Mouse (Mus musculus) cerebellum, postnatal 36 days (tissue): ENCODE measurements around the gene Usf2.
A peak's percentile ranks its signal among the peaks of the same experiment; 100 is the strongest.

Experiments used
- DNase-seq, 2 experiments: peaks; one replicate each; pipeline ENCODE4 v3.0.0; 2021 to 2022; ENCODE audit warnings: mixed read lengths in 2 of 2

Gene Usf2

DNA sequence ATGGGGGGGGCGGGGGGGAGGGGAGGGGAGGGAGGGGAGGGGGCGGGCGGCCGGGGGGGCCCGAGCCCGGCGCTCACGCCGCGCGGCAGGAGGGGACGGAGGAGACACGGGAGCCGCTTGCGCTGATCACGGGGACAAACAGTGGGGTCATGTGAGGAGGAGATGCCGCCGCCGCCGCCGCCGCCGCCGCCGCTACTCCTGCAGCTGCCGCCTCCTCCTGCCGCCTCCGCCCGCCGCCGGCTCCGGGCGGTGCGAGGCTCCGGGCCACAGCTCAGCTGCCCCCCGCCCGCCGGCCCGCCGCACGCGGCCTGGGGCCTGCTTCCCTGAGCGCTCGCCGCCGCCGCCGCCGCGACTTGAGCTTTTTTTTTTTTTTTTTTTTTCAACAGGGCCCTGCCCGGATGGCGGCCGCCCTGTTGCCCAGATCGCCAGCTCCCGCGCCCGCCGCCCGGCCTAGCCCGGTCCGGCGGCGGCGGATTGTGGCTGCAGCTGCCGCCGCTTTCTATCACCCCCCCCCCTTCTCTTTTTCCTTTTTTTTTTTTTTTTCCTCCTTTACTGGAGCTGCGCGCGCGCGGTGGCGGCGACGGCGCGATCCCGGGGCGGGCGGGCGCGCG, at the start of gene Usf2:
TSS of gene Usf2 (minus strand) at position 48 of the 611 bp plus-strand sequence.
- DNase-seq, result peak; percentile 75 to 84

DNA sequence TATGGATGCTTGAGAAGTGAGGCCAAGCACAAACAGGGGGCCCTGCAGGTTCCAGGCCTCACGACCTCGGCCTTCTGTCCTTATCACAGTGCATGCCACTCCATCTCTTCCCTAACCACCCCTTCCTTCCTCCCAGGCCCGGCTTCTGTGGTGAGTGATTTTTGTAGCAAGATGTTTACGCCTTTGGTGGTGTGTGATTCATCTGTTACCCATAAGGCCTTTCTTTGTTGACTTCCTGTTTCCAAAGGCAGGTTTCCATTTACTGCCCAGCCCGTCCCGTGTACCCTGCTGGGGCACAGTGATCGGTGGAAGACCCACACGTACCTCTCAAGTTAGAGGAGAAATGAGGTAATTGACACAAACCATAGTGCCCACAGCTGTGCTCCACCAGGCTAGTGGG, 46.0 kb upstream of the Usf2 start:
- DNase-seq, result no peak

DNA sequence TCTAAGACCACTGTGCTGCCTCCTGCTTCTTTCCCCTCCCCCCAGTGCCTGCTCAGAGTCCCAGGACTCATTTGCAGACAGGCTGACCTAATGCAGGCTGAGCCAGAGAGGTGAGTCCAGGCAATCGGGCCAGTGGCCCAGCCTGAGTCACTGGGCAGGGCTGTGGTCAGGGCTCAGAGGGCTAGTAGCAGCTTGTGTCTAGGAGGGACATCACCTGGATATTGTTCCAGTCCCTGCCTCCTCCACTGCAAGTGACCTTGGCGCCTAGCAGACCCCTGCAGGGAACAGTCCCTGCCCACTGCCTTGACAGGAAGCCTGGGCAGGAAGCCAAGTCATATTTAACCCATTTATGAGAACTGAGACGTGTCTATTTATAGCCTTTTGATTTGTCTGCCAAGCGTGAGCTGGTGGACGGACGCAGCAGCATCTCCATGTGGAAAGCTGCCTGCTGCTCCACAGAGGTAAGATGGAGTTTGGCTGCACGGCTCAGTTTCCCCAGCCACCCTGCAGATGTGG, 44.0 kb upstream of the Usf2 start:
- DNase-seq, result peak; percentile 36 to 43

DNA sequence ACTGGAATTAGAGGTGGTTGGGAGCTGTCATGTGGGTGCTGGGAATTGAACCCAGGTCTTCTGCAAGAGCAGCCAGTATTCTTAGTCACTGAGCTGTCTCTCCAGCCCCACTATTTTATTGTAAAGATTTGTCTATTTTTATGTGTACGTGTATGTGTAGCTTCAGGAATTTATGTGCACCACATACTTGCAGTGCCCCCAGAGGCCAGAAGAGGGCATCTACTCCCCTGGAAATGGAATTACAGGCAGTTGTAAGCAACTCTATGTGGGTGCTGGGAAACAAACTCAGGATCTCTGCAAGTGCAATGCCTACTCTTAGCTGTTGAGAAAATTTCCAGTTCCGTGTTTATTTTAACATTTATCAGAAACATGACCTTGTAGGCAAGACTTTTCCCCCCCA, 39.9 kb upstream of the Usf2 start:
- no peak for DNase-seq

DNA sequence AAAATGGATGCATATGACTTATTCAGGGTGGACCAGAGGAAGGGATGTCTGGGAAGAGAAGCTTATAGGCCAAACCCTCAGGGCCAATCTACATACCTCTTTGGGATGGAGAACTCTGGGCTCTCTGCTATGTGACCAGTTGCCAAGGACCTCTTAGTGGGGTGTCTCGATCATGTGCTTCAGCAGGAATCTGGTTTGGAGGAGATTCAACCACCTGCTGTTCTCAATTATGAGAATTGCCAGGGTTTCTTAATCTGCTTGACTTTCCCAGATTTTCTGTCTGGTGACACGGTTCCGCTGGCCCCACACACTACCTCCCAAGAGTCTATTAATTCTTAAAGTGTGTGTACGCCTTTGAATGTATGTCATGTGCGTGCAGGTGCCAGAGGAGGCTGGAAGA, 37.4 kb upstream of the Usf2 start:
- DNase-seq, result peak in 1 of 2 experiments; percentile 22

DNA sequence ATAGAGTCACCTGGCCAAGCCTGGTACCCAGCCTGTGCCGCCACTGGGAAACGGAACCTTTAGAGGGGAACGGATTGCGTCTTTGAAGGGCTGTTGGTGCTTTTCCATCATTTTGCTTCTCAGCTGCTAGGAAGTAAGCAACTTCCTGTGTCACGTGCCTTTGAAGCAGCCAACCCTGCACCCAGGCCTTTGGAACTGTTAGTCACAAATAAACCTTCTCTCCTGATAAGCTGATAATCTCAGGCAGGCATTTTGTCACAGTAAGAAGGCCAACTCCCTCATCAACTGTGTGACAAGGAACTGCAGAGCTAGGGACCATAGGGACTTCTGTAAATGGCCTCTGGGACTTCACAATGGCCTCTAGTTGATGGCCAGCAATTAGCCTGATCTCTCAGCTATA, 35.5 kb upstream of the Usf2 start:
- DNase-seq, result no peak

DNA sequence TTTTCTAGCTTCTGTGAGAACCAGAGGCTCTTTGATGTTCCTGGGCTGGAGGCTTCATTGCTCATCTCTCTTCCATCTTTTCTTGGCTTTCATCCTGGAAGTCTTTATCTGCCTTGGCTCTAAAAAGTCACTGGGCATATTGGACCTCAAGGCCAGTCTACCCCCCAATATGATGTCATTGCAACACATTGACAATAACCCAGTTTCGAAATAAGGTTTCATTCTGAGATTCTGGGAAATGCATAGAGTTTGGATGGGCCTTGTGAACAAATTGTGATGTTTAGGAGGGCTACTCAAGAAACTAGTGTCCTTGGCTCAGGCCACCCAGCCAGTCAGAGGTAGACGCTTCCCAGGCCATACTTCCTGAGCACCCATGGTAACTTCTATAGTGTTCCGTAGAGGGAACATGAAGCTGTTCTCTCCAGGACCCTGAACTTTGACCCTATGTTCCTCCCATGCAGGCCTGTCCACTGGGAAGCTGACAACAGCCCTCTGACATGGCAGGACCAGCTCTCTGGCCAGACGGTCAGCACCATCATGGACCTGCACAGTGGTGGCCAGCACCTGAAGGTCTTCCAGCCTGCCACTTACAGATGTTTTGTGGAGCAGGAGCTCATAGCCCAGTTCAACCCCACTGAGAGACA, 32.0 kb upstream of the Usf2 start:
- no peak for DNase-seq

DNA sequence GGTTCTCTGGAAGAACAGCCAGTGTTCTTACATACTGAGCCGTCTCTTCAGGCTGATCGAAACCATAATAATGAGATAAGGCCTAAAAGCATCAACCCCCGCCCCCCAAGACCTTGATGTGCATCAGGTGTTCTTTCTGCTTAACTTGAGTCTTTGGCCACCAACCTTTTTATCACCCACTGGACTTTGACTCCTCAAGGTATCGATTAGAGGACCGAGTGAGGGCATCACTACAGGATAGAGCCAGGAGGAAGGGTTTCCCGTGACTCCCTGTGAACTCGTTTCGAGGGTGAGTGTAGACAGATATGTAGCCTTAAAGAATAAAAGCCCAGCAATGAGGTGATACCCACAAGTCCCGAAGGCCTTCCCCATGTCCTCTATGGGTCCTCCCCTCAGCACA, 28.8 kb upstream of the Usf2 start:
- DNase-seq, result no peak

DNA sequence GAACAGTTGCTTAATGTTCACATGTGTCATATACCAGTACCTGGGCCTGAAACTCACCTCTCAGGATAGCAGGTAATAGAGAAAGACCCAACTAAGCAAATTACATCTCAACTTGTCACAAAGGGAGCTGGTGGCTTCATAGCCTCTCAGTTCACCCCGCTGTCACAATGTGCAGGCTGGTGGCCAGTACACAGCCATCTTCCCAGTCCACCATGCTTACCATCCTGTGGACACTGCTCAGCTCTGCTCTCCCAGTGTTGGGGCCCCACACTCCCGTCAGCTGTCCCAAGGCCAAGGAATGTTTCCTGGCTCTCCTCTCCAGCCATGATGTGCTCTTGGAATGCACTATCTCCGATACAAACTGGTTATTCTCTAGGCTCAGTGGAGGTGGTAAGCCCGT, 25.1 kb upstream of the Usf2 start:
- DNase-seq, result no peak

DNA sequence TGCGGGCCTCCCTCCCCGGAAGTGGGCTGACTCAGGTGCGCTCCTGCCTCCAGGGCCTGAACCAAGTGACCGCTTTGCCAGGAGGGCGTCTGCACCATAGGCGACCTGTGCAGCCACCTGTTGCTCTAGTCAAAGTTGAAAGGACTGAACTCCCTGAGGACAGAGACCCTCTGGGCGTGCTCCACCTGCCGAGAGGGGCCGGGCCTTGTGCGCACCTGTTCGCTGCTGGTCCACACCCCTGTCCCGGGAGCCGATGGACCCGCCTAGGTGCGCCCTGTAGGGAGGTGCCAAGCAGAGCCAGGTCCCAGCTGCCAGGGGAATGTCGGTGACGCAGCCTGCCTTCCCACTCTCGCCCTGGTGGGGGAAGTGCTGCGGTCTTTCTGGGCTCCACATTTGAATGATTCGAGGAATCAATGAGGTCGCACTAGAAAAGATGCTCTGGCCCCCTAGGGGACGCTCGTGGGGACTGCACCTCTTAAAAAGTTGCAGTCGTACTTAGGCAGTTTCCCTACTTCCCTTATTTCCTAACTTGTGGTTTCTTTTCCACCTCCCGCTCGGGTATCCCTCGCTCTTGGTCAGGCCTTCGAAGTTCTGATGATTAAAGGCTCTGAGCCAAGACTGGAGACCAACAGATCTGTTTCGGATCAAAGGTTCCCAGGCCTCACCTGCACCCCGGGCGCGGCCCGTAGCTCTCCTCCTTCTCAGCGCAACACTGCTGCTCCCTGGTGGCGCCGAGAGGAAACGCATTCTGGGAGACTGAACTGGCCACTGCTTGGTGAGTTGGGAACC, 17.1 kb upstream of the Usf2 start, which contains the start of gene Fam187b:
TSS of gene Fam187b (plus strand) at position 290 of the 789 bp plus-strand sequence.
- peak; percentile 83 to 85 for DNase-seq

DNA sequence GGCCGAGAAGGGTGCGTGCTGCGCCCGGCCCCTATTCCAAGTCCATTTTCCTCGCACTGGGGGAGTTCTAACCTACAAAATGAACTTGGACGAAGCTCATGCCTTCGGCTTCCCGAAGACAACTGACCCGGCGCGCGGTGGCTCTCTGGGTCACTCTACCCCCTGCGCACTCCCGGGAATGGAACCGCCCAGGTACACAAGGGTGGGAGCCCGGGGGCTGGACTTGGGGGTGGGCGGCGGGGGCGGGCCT, 16.6 kb upstream of the Usf2 start, which contains the start of gene Lsr:
TSS of gene Lsr (minus strand) at position 214 of the 250 bp plus-strand sequence.
- no peak for DNase-seq

DNA sequence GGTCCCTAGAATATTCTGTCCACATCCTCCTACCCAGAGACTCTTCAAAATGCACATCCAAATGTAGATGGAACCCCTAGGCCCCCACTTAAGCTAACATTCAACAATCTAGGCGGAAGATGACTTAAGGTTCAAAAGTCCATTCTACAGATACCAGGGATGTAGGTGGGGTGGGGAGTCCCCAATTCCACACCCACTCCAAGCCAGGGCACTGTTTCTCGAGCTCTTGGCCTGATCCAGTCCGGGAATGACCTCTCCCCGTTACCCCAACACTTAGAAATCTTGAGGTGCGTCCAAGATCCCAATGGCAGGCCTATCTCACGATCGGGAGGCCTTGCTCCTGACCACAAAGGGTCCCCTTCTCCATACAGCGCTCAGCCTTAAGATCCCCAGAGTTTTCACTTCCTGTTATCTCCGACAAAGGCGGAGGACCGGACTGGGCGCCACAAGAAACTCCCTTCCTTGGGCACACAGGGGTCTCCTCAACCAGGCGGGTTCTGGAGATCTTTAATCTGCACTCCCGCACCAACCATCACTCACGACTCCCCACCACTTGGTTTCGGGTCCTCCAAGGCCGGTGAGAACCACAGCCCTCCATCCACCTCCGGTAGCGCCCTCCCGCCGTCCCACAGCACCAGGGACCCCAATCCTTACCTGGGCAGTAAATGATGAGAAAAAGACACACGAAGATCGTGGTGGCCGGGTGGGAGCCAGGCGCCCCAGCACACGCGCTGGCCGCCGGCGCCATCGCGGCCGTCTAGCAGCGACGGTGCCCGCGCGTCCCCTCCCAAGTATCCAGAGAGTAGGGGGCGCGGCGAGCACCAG, 16.0 kb upstream of the Usf2 start:
- no peak for DNase-seq

DNA sequence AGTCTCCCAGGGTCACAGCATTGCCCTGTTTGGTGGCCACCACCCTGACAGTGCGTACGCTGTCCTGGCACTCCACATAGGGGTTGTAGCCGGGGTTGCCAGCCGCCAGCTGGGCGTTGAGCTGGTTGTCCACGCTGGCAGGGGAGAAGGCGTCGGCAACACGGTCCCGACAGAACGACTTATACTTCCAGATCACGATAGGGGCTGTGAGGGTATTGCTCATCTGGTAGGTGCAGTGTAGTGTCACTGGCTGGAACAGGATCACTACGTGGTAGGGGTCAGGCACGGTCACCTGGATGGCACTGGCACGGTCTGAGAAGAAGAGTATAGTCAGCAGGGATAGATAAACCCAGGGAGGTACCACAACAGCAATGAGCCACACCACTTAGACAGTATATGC, 15.3 kb upstream of the Usf2 start:
- no peak for DNase-seq

DNA sequence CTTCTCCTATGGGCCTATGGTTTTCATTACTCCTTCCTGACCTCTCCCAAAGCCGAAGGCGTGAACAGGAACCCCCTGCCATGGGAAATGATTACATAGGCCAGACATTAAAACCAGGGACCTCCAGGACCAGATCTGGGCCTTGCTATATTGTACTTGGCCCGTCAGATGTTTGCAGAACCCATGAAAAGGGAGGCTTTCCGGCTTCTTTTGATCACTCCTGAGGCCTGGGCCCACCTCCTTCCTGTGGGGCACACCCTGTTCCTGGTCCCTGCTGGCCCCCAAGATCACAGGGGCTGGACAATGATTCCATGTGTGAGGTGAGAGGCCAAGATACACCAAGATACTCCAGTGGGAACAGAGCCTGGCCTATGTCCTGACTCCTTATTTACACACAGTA, 12.6 kb upstream of the Usf2 start:
- DNase-seq, result no peak

DNA sequence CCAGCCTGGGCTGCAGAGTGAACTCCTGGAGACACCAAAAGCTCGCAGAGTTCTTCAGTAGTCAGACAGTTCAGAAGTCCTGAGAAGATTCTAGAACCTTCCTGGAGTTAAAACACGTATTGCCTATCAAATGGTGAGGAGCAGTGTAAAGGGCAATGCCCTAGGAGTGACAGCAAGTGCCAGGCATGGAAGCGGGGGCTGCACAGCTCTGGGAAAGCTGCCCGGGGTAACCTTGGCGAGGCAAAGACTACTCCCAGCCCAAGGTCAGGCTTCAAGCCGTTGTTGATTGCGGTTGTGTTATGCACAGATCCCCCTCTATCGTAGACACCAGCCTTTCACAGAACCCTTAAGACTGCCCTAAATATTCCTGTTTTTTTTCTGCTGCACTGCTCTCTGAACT, 12.0 kb upstream of the Usf2 start:
- DNase-seq, result no peak

DNA sequence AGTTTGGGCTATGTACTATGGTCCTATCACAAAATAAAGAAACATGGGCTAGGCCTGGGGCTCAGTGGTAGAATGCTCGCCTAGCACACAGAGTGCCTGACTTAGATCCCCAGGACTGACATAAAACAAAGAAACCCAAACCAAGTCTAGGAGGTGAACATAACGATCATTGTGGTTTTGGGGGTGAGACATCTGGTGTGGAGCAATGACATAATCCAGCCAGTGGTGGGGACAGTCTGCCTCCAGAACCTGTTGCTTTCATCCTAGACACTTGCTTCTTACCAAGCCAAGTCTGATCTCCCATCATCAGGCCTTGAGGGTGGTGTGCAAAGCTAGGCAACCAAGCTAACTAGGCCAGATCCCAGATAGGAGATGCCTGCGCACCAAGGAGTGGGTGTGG, 10.1 kb upstream of the Usf2 start:
- no peak for DNase-seq

DNA sequence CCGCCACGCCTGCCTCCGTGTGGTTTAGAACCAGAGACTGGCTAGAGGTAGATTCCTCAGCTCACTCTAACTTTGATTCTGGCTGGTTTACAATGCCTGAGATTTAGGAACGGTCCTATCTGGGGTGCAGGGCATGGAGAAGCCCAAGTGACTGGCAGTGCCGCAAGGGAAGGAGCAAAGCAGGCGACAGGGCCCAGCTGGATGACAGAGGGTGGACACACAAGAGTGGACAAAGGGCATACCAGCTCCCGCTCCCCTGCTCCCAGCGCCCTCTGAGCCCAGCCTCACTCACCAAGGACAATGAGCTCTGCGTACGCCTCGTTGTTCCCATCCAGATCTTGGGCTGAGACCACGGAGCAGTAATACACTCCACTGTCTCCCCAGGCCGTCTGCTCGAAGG, 9.1 kb upstream of the Usf2 start:
- no peak for DNase-seq

DNA sequence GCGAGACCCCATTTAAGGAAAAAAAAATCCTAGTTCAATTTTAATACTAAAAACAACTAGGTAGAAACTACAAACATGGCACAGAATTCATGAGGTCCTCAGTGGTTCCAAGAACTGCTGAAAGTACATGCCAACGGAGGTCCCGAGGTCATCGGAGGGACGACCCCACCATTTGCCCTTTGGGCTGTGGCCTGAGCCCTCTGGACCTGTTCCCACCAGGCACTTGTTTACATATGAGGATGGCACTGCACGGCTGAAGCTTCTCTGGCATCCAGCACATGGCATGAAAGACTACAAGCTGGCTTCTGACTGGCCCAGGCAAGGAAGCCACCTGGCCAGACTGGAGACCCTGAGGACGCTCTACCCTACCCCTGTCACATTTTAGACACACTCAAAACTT, 7.8 kb upstream of the Usf2 start:
- DNase-seq, result no peak

DNA sequence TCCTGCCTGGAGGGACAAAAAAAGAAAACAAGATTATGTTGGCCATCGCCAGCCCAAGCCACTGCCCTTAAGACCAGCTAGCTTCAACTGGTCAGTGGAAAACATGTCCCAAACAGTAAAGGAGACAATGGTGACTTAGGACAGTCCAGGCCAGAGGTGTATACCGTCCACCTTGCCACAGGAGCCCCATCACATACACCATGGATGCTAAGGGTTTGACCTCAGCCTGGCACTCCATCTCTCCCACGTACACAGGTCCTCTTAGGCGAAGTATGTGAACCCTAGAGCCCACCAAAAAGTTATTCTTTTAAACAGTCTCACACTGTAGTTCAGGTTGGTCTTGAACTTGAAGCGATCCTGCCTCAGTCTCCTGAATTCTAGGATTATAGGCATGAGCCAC, 6.3 kb upstream of the Usf2 start:
- DNase-seq, result no peak

DNA sequence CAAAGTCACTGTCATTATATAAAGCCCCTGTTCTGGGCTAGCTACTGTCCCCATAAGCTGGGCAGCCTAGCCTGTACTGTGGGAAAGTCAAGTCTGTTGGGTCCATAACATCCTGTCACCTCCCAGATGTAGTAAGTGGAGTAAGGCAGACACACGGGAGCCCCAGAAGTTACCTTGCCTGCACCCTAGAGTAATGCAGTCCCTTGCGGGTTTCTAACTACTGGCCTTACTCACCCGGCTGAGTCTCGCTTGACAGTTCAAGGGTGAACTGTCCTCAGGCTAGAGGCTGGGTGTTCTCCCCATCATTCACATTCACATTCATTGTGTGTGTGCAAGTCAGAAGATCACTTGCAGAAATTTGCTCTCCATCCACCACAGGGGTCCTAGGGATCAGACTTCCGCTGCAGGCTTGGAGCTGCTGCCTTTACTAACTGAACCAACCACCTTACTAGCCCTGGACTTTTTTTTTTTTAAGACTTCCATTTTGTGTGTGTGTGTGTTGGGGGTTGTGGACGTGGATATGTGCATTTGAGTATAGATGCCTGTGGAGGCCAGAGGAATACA, 3.3 kb upstream of the Usf2 start:
- DNase-seq, result no peak

DNA sequence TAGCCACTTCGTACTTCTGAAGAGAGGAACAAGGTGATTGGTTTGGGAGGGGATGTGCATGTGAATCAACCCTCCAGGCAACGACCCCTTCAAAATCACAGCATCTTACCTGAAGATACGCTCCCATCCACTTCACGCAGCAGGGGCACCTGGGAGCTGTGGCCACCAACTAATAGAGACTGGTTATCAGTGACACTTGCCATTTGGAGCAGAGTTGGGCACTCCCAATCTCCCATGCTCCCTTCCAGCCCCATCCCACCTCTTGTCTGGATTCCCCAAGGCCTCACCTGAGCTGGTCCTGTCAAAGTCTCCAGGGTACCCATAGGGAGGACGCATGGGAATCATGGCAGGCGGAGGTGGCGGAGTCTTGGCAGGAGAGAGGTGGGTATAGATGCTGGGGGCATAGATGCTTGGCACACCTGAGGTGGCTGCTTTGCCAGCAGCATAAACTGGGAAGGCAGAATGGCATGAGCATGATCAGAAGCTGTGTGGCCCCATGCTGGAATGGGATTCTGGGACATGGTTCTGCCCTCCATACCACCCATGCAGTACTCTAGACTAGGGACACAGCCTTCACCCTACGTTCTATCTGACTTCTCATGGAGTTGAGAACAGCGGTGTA, 2.4 kb upstream of the Usf2 start:
- DNase-seq, result no peak

DNA sequence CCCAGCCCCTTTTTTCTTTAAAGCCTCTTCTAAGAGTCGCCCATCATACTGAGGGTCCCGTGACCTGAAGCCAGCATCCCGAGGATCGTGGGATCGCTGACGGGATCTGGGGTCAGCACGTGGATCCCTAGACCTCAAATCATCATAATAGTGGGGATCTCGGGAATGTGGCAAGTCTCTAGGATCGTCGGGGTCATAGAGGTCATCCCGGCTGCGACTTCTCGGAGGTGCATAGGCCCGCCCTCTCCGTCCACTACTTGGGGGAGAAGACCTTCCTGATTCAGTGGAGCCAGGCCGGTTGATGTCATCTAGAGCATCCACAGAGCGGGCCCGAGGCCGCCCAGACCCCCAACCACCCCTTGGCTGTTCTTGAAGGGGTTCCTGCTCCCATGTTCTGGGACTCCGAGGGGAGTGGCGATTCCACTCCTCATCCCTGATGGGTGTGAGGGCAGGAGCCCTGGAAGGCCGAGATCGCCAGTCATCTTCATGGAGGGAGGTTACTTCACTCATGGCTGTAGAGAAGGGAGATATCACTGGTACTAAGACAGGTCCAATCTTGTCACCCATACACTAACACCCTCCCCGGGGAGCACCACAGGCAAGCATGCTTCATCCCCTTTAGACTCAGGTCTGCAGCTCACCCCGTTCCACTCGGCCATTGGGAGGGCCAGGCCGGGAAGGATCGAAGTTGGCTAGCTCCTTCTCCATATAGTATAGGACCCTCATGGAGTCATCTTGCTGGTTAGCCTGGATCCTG, 1.7 kb upstream of the Usf2 start:
- peak in 1 of 2 experiments; percentile 22 for DNase-seq
